Mouse (Mus musculus) gastrocnemius, postnatal 4 days (tissue): Measurements from ENCODE around the gene Slc25a4. TPM values are rescaled to one million over a fixed set of nuclear protein-coding genes. Genes with fewer than 3 reads are reported as not detected.
A peak's percentile ranks its signal among the peaks of the same experiment; 100 is the strongest.
"Not testable (repeated sequence)": the region's sequence is repeated elsewhere in the genome, so short reads cannot be mapped to it uniquely, and the experiment has no call there.

ENCODE experiments used
- DNase-seq, 2 experiments: peaks; one replicate each; pipeline ENCODE4 v3.0.0; 2021 to 2022; ENCODE audit warnings: low spot score in 2 of 2, mixed read lengths in 2 of 2
- long read RNA-seq, 2 experiments: library from polyadenylated mRNA; stranded (forward); transcript quantifications; one replicate each; pipeline ENCODE4 v2.0.0; 2021
- total RNA-seq, 2 experiments: library from RNA; stranded (reverse); gene quantifications; 2 replicates each; pipeline ENCODE4 v1.2.3; 2021

Slc25a4 gene
- total RNA-seq: 1,000 to 10,000 TPM; 1,578 to 1,616 TPM
- long read RNA-seq, experiment 1, transcript Slc25a4-201 (4 exons, 1,925 nt): major isoform, 5,693 of 6,338 reads
- long read RNA-seq, experiment 1, partial matches to known transcripts: 26 of 6,338 reads
- long read RNA-seq, experiment 1, other reads (novel, unspliced or antisense): 618 of 6,338 reads
- long read RNA-seq, experiment 2, transcript Slc25a4-201 (4 exons, 1,925 nt): major isoform, 5,150 of 5,891 reads
- long read RNA-seq, experiment 2, partial matches to known transcripts: 30 of 5,891 reads
- long read RNA-seq, experiment 2, other reads (novel, unspliced or antisense): 711 of 5,891 reads

- DNase-seq: peak; percentile 99
These were observed at the start of gene Slc25a4 for GRCm38 (mm10) chr8:46210404-46211315. Gene Slc25a4 (minus strand): TSS chr8:46211284.

GRCm38 (mm10) chr8:46257921-46258682 lies 47.0 kb upstream of the Slc25a4 start:
- no peak for DNase-seq

GRCm38 (mm10) chr8:46252456-46252855 lies 41.4 kb upstream of the Slc25a4 start:
- DNase-seq: no peak

- no peak for DNase-seq
These were observed 40.5 kb upstream of the Slc25a4 start for GRCm38 (mm10) chr8:46251561-46251960.

GRCm38 (mm10) chr8:46246346-46246745 lies 35.3 kb upstream of the Slc25a4 start:
- no peak for DNase-seq

- DNase-seq: no peak
These were observed 31.9 kb upstream of the Slc25a4 start for GRCm38 (mm10) chr8:46242946-46243345.

- DNase-seq: peak; percentile 58 to 74
These were observed 30.7 kb upstream of the Slc25a4 start for GRCm38 (mm10) chr8:46241568-46242374.

GRCm38 (mm10) chr8:46236441-46237223 lies 25.5 kb upstream of the Slc25a4 start:
- no peak for DNase-seq

GRCm38 (mm10) chr8:46234736-46235135 lies 23.7 kb upstream of the Slc25a4 start:
- DNase-seq: no peak

GRCm38 (mm10) chr8:46232798-46233197 lies 21.7 kb upstream of the Slc25a4 start:
- DNase-seq: no peak

- not testable (repeated sequence) for DNase-seq
These were observed 20.9 kb upstream of the Slc25a4 start for GRCm38 (mm10) chr8:46231968-46232367.

- DNase-seq: no peak
These were observed 15.5 kb upstream of the Slc25a4 start for GRCm38 (mm10) chr8:46226622-46227021.

- no peak for DNase-seq
These were observed 14.4 kb upstream of the Slc25a4 start for GRCm38 (mm10) chr8:46225501-46225900.

- DNase-seq: no peak
These were observed 9.5 kb upstream of the Slc25a4 start for GRCm38 (mm10) chr8:46220566-46220965.

GRCm38 (mm10) chr8:46216838-46217237 lies 5.8 kb upstream of the Slc25a4 start:
- peak; percentile 52 to 69 for DNase-seq

GRCm38 (mm10) chr8:46213971-46214480 lies 2.9 kb upstream of the Slc25a4 start:
- DNase-seq: no peak

GRCm38 (mm10) chr8:46212194-46212593 lies 1.1 kb upstream of the Slc25a4 start:
- no peak for DNase-seq

GRCm38 (mm10) chr8:46211611-46212071 lies 557 bp upstream of the Slc25a4 start:
- DNase-seq: no peak

- no peak for DNase-seq
These were observed 2.0 kb downstream of the Slc25a4 start for GRCm38 (mm10) chr8:46209057-46209456.
